Mouse (Mus musculus) midbrain, embryonic 10.5 days (tissue): ENCODE measurements around the gene Cdkn1b. TPM values are rescaled to one million over a fixed set of nuclear protein-coding genes. Genes with fewer than 3 reads are reported as not detected.

Experiments used
- DNase-seq: peaks from one replicate; pipeline ENCODE4 v3.0.0-alpha.2; 2017; ENCODE audit warnings: low spot score
- H3K27ac ChIP-seq: fragments of 300-500 bp; sonication (generic); replicated peaks from 2 replicates; pipeline ENCODE4 v1.5.1; 2016; ENCODE audit warnings: mild to moderate bottlenecking
- H3K27me3 ChIP-seq: fragments of 300-500 bp; sonication (generic); 2 replicates; pipeline ENCODE4 v1.6.1; 2016; ENCODE audit warnings: low read depth, mild to moderate bottlenecking; ENCODE audit not compliant: poor library complexity, severe bottlenecking
- H3K36me3 ChIP-seq: fragments of 300-500 bp; sonication (generic); 2 replicates; pipeline ENCODE4 v1.6.1; 2016; ENCODE audit warnings: mild to moderate bottlenecking, moderate library complexity
- H3K4me1 ChIP-seq: fragments of 300-500 bp; sonication (generic); 2 replicates; pipeline ENCODE4 v1.6.1; 2016
- H3K4me3 ChIP-seq: fragments of 300-500 bp; sonication (generic); 2 replicates; pipeline ENCODE4 v1.5.1; 2016; ENCODE audit warnings: mild to moderate bottlenecking, moderate library complexity
- H3K9me3 ChIP-seq: fragments of 300-500 bp; sonication (generic); replicated peaks from 2 replicates; pipeline ENCODE4 v1.6.1; 2016; ENCODE audit warnings: mild to moderate bottlenecking
- WGBS: fragments of 180-500 bp; shearing (Covaris S2); methylation state at CpG from one replicate; pipeline ENCODE4 v1.1.7; 2016; 5-methylcytosine and 5-hydroxymethylcytosine counted together
- polyA plus RNA-seq: library from polyadenylated mRNA; unstranded; fragments of >200 nt; fragmentation: Nextera tagmentation; extraction: Ambion mirVana; gene quantifications from 2 replicates; pipeline ENCODE4 v1.2.1, GENCODE M21; 2016

Gene Cdkn1b
- polyA plus RNA-seq, 1 experiment from 2014 or later = 15.5 TPM

- Histone ChIP-seq H3K4me1 (no peaks in the 10 kb centered on the region), H3K9me3 (no peaks in the 10 kb centered on the region), H3K27ac (peak overlapping the region; percentile 33; the same call in 1 of the 2 replicates), H3K4me3 (no peak overlapping the region), H3K36me3 (peaks cover 53% of the 10 kb centered on the region), H3K27me3 (no peaks in the 10 kb centered on the region)
- 87% methylated on average over 6 of the region's 6 CpGs for WGBS
- DNase-seq = no peak
These were observed 25.9 kb downstream of the Cdkn1b start for GRCm38 (mm10) chr6:134946054-134946453.

GRCm38 (mm10) chr6:134946858-134947257 lies 26.7 kb downstream of the Cdkn1b start:
- H3K4me1 ChIP-seq = no peaks in the 10 kb centered on the region
- peaks cover 53% of the 10 kb centered on the region for H3K36me3 ChIP-seq
- DNase-seq = no peak
- H3K27me3 ChIP-seq = no peaks in the 10 kb centered on the region
- H3K4me3 ChIP-seq = no peak overlapping the region
- no peak overlapping the region for H3K27ac ChIP-seq
- H3K9me3 ChIP-seq = no peaks in the 10 kb centered on the region
- WGBS = 88% methylated on average over 9 of the region's 9 CpGs

- DNase-seq = peak; percentile 49
- Histone ChIP-seq H3K27ac (no peak overlapping the region), H3K36me3 (peaks cover 52% of the 10 kb centered on the region), H3K4me1 (no peaks in the 10 kb centered on the region), H3K27me3 (no peaks in the 10 kb centered on the region), H3K4me3 (no peak overlapping the region), H3K9me3 (no peaks in the 10 kb centered on the region)
- 52% methylated on average over 13 of the region's 13 CpGs for WGBS
These were observed 27.3 kb downstream of the Cdkn1b start for GRCm38 (mm10) chr6:134947311-134948087.

DNA sequence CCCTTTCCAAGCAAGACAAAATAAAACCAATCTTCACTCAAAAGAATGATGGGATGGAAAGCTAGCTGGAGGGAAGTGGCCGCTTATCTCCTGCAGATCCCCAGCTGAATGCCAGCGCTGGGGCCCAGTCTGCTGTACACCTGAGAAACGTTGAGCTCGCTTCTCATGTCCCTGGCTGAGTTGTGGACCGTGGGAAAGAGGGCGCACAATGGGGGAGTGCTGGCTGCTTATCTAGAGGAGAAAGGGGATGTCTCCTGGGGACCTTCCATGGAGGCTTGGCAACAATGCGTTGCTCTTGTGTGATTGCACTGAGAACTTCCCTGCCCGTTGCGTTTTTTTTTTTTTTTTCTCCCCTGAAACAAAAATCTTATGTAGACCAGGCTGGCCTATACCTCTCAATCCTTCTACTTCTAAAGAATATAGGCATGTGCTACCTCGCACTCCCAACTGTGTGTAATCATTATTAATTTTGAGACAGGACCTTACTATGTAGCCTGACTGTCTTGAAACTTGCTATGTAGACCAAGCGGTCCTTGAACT lies 28.4 kb downstream of the Cdkn1b start:
- Histone ChIP-seq H3K27me3 (no peaks in the 10 kb centered on the region), H3K9me3 (no peaks in the 10 kb centered on the region), H3K4me1 (no peaks in the 10 kb centered on the region), H3K36me3 (peaks cover 51% of the 10 kb centered on the region), H3K27ac (no peak overlapping the region), H3K4me3 (no peak overlapping the region)
- WGBS = 69% methylated on average over 11 of the region's 11 CpGs
- DNase-seq = no peak

DNA sequence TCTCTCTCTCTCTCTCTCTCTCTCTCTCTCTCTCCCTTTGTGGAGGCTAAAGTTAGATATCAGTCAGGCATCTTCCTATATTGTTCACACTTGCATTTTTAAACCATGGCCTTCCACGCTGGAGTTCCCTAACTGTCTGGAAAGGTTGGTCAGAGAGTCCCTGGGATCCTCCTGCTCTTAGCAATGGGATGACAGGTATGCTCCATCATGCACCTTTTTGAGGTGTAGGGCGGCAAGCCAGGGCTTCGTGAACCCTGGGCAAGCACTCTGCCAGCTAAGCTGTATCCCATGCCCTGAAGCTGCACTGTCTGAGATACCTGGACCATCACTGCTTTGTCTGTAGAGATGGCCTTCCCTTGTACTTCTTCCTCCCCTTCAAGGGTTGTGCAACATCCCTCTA lies 29.0 kb downstream of the Cdkn1b start:
- no peaks in the 10 kb centered on the region for H3K27me3 ChIP-seq
- no peak overlapping the region for H3K4me3 ChIP-seq
- DNase-seq = no peak
- no peak overlapping the region for H3K27ac ChIP-seq
- H3K36me3 ChIP-seq = peaks cover 48% of the 10 kb centered on the region
- no peaks in the 10 kb centered on the region for H3K9me3 ChIP-seq
- WGBS = 86% methylated on average over 3 of the region's 3 CpGs
- no peaks in the 10 kb centered on the region for H3K4me1 ChIP-seq

DNA sequence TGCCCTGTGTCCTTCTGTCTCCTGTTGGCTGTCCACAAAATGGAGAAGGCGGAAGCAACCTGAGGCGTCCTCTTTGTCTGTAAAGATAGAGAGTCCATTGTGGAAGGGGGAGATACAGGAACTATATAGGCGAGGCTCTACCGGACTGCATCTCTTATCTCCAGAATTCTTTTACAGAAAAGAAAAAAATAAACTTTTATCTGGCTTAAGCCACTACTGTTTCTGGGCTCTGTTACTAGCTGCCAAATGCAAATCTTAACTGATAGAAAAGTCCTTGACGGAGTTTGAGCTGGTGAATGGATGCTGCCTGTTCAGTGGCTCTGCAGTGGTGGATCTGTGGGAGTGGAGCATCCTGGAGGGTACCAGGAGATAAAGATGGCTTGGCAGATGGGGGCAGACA lies 31.2 kb downstream of the Cdkn1b start:
- Histone ChIP-seq H3K4me3 (no peak overlapping the region), H3K27ac (no peak overlapping the region), H3K27me3 (no peaks in the 10 kb centered on the region), H3K9me3 (no peaks in the 10 kb centered on the region), H3K4me1 (no peaks in the 10 kb centered on the region), H3K36me3 (peaks cover 41% of the 10 kb centered on the region)
- WGBS = 84% methylated on average over 5 of the region's 5 CpGs
- DNase-seq = no peak

GRCm38 (mm10) chr6:134953976-134954375 lies 33.8 kb downstream of the Cdkn1b start:
- Histone ChIP-seq H3K4me1 (no peaks in the 10 kb centered on the region), H3K27ac (no peak overlapping the region), H3K27me3 (no peaks in the 10 kb centered on the region), H3K9me3 (no peaks in the 10 kb centered on the region), H3K4me3 (no peak overlapping the region), H3K36me3 (peaks cover 54% of the 10 kb centered on the region)
- 84% methylated on average over 11 of the region's 11 CpGs for WGBS
- DNase-seq = no peak

DNA sequence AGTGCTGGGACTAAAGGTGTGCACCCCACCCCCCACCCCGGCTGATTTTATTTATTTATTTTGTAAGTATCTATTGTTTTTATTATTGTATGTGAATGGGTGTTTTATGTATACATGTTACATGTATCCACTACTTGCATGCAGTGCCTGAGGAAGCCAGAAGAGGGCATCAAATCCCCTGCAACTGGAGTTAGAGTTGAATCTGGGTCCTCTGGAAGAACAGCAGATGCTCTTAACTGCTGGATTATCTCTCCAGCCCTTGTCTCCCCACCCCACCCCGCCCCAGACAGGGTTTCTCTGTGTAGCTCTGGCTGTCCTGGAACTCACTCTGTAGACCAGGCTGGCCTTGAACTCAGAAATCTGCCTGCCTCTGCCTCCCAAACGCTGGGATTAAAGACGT lies 36.2 kb downstream of the Cdkn1b start:
- Histone ChIP-seq H3K4me3 (no peak overlapping the region), H3K36me3 (peaks cover 40% of the 10 kb centered on the region), H3K27me3 (no peaks in the 10 kb centered on the region), H3K4me1 (peaks cover 21% of the 10 kb centered on the region), H3K9me3 (no peaks in the 10 kb centered on the region), H3K27ac (no peak overlapping the region)
- WGBS = 86% methylated on average over 4 of the region's 4 CpGs
- no peak for DNase-seq

DNA sequence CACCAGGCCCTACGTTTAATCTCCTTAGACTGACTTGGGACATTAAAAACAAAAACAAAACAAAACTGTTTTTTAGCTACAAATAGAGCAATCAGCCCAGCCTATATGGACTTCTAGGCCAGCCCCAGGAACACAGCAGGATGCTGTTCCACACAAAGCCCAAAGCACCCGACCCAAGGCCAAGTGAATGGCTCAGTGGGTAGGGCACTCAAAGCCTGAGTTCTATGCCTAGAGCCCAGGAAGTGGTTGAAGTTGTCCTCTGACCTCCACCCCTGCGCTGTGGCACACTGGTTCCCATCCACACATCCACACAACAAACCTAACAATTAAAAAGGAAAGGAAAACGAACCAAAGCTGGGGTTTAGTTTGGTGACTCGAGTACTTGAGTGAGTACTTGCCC lies 41.1 kb downstream of the Cdkn1b start:
- peaks cover 39% of the 10 kb centered on the region for H3K4me1 ChIP-seq
- H3K36me3 ChIP-seq = peaks cover 14% of the 10 kb centered on the region
- H3K27ac ChIP-seq = peak overlapping the region; percentile 68; the same call in 1 of the 2 replicates
- no peaks in the 10 kb centered on the region for H3K9me3 ChIP-seq
- 53% methylated on average over 5 of the region's 5 CpGs for WGBS
- DNase-seq = no peak
- no peaks in the 10 kb centered on the region for H3K27me3 ChIP-seq
- H3K4me3 ChIP-seq = no peak overlapping the region

DNA sequence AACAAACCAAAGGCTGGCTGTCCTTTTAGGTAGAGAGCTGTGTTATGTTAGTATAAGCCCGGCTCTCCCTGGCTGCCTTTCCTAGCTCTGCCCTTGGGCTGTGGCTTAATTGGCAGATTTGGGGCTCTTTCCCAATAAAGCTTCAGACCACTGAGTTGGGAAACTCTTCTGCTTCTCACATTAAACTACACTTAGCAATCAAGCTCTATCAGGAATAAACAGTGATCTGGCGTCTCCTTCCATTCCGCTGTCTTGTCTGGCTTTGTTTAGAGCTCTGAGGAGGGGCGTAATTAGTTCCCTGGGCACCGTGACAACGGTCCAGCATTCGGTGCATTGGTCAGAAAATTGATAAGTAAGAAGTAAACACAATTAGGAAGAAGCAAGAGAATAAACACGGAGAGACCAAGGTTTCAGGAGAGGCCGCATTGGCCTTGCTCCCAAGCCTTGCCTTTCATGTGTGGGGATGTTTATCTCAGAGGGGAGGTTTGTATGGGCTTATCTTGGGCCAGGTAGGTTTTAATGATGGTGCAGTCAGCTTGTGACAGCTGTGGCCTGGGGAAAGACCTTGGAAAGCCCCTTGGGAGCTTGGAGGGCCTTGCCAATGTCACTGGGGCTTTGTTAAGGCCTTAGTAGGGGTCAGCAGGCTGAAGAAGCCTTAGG lies 41.8 kb downstream of the Cdkn1b start:
- Histone ChIP-seq H3K27me3 (no peaks in the 10 kb centered on the region), H3K9me3 (no peaks in the 10 kb centered on the region), H3K4me3 (no peak overlapping the region), H3K27ac (peak overlapping the region; percentile 68; the same call in 1 of the 2 replicates), H3K36me3 (peaks cover 8% of the 10 kb centered on the region; the same call in 1 of the 2 replicates), H3K4me1 (peaks cover 39% of the 10 kb centered on the region)
- DNase-seq = peak; percentile 26
- 64% methylated on average over 9 of the region's 9 CpGs for WGBS

DNA sequence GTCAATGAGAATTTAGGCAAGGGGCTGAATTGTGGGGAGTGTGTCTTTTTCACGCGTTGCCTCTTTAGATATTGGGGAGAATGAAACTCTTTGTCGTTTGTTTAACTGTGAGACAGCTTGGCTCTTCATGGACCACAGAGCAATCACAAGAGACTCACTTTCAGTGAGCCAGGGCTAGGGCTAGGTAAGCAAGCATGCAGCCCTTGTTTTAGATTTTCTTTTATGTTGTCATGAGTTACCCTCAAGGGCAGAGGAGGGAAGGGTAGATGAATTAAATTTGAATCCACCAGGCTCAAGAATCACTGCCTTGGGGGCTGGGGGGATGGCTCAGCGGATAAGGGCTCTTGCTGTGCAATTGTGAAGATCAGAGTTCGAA lies 42.3 kb downstream of the Cdkn1b start:
- 41% methylated on average over 5 of the region's 5 CpGs for WGBS
- Histone ChIP-seq H3K27me3 (no peaks in the 10 kb centered on the region), H3K4me1 (peaks cover 39% of the 10 kb centered on the region), H3K27ac (peak overlapping the region; percentile 68; the same call in 1 of the 2 replicates), H3K4me3 (no peak overlapping the region), H3K9me3 (no peaks in the 10 kb centered on the region), H3K36me3 (0 out of 2 replicates have a peak, but pooled peaks cover 5% of the 10 kb centered on the region)
- no peak for DNase-seq

DNA sequence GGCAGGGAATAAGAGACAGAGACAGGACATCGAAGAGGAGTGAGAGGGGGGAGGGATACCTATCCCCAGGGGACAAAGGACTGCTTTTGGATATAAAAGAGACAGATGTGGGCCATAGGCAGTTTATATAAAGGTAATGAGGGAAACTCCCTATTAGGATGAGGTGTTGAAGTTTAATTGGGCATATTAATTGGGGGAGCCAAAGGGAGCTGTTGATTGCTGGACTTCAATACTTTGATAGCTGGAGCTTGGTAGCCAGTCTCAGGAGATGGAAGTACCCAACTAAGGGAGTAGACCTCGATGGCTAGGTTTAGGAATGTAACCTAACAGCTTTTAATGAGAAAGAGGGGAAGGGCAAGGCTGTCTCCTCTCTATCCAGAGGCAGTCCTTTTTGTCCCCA lies 43.7 kb downstream of the Cdkn1b start:
- Histone ChIP-seq H3K27ac (no peak overlapping the region), H3K9me3 (no peaks in the 10 kb centered on the region), H3K4me1 (peaks cover 39% of the 10 kb centered on the region), H3K36me3 (no peaks in the 10 kb centered on the region), H3K4me3 (no peak overlapping the region), H3K27me3 (no peaks in the 10 kb centered on the region)
- 72% methylated on average over 2 of the region's 2 CpGs for WGBS
- DNase-seq = no peak

- Histone ChIP-seq H3K27me3 (no peaks in the 10 kb centered on the region), H3K27ac (no peak overlapping the region), H3K4me3 (no peak overlapping the region), H3K36me3 (no peaks in the 10 kb centered on the region), H3K9me3 (no peaks in the 10 kb centered on the region), H3K4me1 (peaks cover 14% of the 10 kb centered on the region)
- DNase-seq = no peak
- 87% methylated on average over 5 of the region's 5 CpGs for WGBS
These were observed 46.5 kb downstream of the Cdkn1b start for GRCm38 (mm10) chr6:134966681-134967080.
